ENCODE assay signal across 30 mouse cellular contexts in the genomic region with DNA sequence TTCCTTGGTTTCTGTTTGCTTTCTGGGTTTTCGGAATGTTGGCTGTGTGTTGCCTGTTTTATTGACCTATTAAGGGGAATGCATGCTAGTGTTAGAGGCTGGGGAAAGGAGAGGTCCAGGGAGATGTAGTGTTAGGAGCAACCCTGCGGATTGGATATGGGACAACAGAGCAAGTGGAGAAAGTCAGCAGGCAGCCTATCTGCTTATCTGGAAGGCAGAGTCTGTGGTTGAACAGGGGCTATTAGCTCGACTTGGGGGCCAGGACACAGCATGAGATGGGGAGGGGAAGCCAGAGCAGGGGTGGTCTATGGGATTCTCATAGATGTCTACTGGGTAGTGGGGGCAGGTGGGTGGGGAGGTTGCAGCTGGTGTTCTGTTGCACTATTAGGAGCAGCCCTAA. TPM values are rescaled to one million over a fixed set of nuclear protein-coding genes. Genes with fewer than 3 reads are reported as not detected.
DNase-seq lines count a peak whose midpoint lies in the region; ATAC-seq and TF ChIP-seq lines count a peak whose summit lies in the region.
"Had no signal": no experiment of that assay in that cellular context is flagged by ENCODE, and none has a peak within 500 bp of the region (broad histone marks: within the 10 kb centered on the region; RNA-seq: fewer than 3 reads in every experiment).

No protein-coding gene starts in this region.

- H3K9ac ChIP-seq in MEL (ENCODE audit: control insufficient read depth, low read depth, low read length, poor library complexity, severe bottlenecking) = no peak overlapping the region
- 0 out of 2 replicates have a peak overlapping the region, but pooled peaks have one; percentile 8 for H3K9ac ChIP-seq in liver, embryonic 12.5 days
- H3K9ac ChIP-seq in heart, adult 2 months (ENCODE audit: low read depth, low read length) = no peak overlapping the region
- H3K9ac ChIP-seq: embryonic facial prominence, embryonic 12.5 days; forebrain, postnatal 0 days; hindbrain, embryonic 13.5 days; lung, embryonic 14.5 days; midbrain, embryonic 15.5 days had no signal

- H3K4me2 ChIP-seq in liver, embryonic 12.5 days = peak overlapping the region; percentile 32
- H3K4me2 ChIP-seq: embryonic facial prominence, embryonic 12.5 days; hindbrain, embryonic 13.5 days; lung, embryonic 14.5 days; midbrain, embryonic 15.5 days had no signal

- DNase-seq in MEL (ENCODE audit: low read depth, low spot score) = peak; percentile 40
- DNase-seq in lung, postnatal 10 days = no peak
- no peak for DNase-seq in heart, postnatal 10 days
- no peak for DNase-seq in heart, adult 2 months
- DNase-seq: adrenal gland, postnatal 10 days; B cell, adult 2 months; cerebellum, adult 9-10 months; cerebellum, postnatal 36 days; embryo, embryonic 11 days; forebrain, postnatal 0 days; gastrocnemius, postnatal 10 days; heart, postnatal 4 days; kidney, adult 9 months; kidney, postnatal 10 days; lung, embryonic 14.5 days; lung, postnatal 36 days; right cerebral cortex, adult 18-20 months; spleen, adult 18-20 months; thymus, adult 2 months; thymus, postnatal 36 days had no signal

- H3K79me2 ChIP-seq in MEL (ENCODE audit: control insufficient read depth, insufficient read depth, low read length, poor library complexity) = peaks cover 17% of the 10 kb centered on the region; the same call in 1 of the 2 replicates
- peaks cover 2% of the 10 kb centered on the region for H3K79me2 ChIP-seq in heart, adult 2 months (replicated peaks; ENCODE audit: control insufficient read depth, insufficient read depth, low read length)

- no peaks in the 10 kb centered on the region for H3K9me3 ChIP-seq in MEL (replicated peaks; ENCODE audit: insufficient read depth, low read length)
- H3K9me3 ChIP-seq in liver, embryonic 12.5 days (replicated peaks) = no peaks in the 10 kb centered on the region
- H3K9me3 ChIP-seq: embryonic facial prominence, embryonic 12.5 days; heart, embryonic 10.5 days; hindbrain, embryonic 13.5 days; midbrain, embryonic 15.5 days had no signal

- H3K4me3 ChIP-seq in MEL (ENCODE audit: control insufficient read depth in 1 of 2, insufficient read depth in 1 of 2, low read depth in 2 of 2, low read length in 2 of 2) = peak overlapping the region in 1 of 2 experiments; percentile 7; a peak in 1 of 4 replicates
- H3K4me3 ChIP-seq in liver, embryonic 12.5 days = no peak overlapping the region
- no peak overlapping the region for H3K4me3 ChIP-seq in heart, adult 2 months
- H3K4me3 ChIP-seq: embryonic facial prominence, embryonic 12.5 days; heart, embryonic 10.5 days; hindbrain, embryonic 13.5 days; midbrain, embryonic 10.5 days; midbrain, embryonic 15.5 days had no signal

- no peak for TF ChIP-seq CTCF in MEL (IDR thresholded peaks at IDR 0.05 in 2 of 3, conservative IDR thresholded peaks at IDR 0.05 in 1 of 3; ENCODE audit: control insufficient read depth in 1 of 3, insufficient read depth in 1 of 3, low read depth in 2 of 3, low read length in 3 of 3, poor library complexity in 1 of 3, severe bottlenecking in 1 of 3)
- TF ChIP-seq CTCF in heart, adult 2 months (IDR thresholded peaks at IDR 0.05) = no peak

- 41% methylated on average over 3 of the region's 3 CpGs for WGBS in liver, embryonic 12.5 days (ENCODE audit: insufficient replicate concordance)
- 63% methylated on average over 3 of the region's 3 CpGs for WGBS in heart, adult 2 months

- H3K36me3 ChIP-seq in MEL (ENCODE audit: control insufficient read depth in 1 of 2, insufficient read depth in 2 of 2, low read length in 2 of 2) = peaks cover 6 to 24% of the 10 kb centered on the region in 2 experiments
- peaks cover 3% of the 10 kb centered on the region; the same call in 1 of the 2 replicates for H3K36me3 ChIP-seq in liver, embryonic 12.5 days
- no peaks in the 10 kb centered on the region for H3K36me3 ChIP-seq in heart, adult 2 months (ENCODE audit: control insufficient read depth, insufficient read depth, low read length)

- no peak for TF ChIP-seq EP300 in MEL (IDR thresholded peaks at IDR 0.05; ENCODE audit: low read depth in 1 of 2, low read length in 2 of 2)
- TF ChIP-seq EP300 in heart, adult 2 months (IDR thresholded peaks at IDR 0.05; ENCODE audit: insufficient read depth, low read depth, low read length) = no peak

- H3K27ac ChIP-seq in MEL (ENCODE audit: control insufficient read depth, low read depth, low read length) = no peak overlapping the region
- peak overlapping the region; percentile 63 for H3K27ac ChIP-seq in liver, embryonic 12.5 days
- no peak overlapping the region for H3K27ac ChIP-seq in heart, adult 2 months
- H3K27ac ChIP-seq: embryonic facial prominence, embryonic 12.5 days; heart, embryonic 10.5 days; hindbrain, embryonic 13.5 days; midbrain, embryonic 10.5 days; midbrain, embryonic 15.5 days had no signal

- TF ChIP-seq RAD21 in MEL (IDR thresholded peaks at IDR 0.05; ENCODE audit: low read depth, low read length) = no peak

- TF ChIP-seq POLR2A in MEL (IDR thresholded peaks at IDR 0.05; ENCODE audit: control insufficient read depth in 1 of 2, insufficient read depth in 1 of 2, low read depth in 1 of 2, low read length in 2 of 2, poor library complexity in 1 of 2) = no peak
- no peak for TF ChIP-seq POLR2A in heart, adult 2 months (IDR thresholded peaks at IDR 0.05; ENCODE audit: insufficient read depth, low read depth, low read length)

- H3K27me3 ChIP-seq in MEL (ENCODE audit: control insufficient read depth in 1 of 2, insufficient read depth in 2 of 2, low read length in 2 of 2) = no peaks in the 10 kb centered on the region
- H3K27me3 ChIP-seq in liver, embryonic 12.5 days (replicated peaks) = no peaks in the 10 kb centered on the region
- no peaks in the 10 kb centered on the region for H3K27me3 ChIP-seq in heart, adult 2 months (ENCODE audit: control insufficient read depth, insufficient read depth, low read length)
- H3K27me3 ChIP-seq: CH12.LX; embryonic facial prominence, embryonic 12.5 days; hindbrain, embryonic 13.5 days; midbrain, embryonic 15.5 days had no signal

- ATAC-seq in common myeloid progenitor, adult 5-6 weeks (replicated peaks; ENCODE audit: low read depth, poor library complexity, severe bottlenecking) = 0 out of 2 replicates have a peak, but pooled peaks have one; percentile 11
- peak; percentile 76 for ATAC-seq in liver, embryonic 12.5 days
- peak; percentile 42; the same call in 1 of the 2 replicates for ATAC-seq in megakaryocyte progenitor cell, adult 5-6 weeks (replicated peaks; ENCODE audit: poor library complexity)
- ATAC-seq: forebrain, postnatal 0 days; intestine, embryonic 16.5 days; midbrain, embryonic 15.5 days had no signal

- intact Hi-C loops in heart, postnatal 10 days (cut with DNase I) = no loop called here
- intact Hi-C loops in heart, adult 2 months (cut with DNase I) = no loop called here

- H3K4me1 ChIP-seq in MEL (ENCODE audit: control insufficient read depth in 1 of 2, insufficient read depth in 2 of 2, low read length in 2 of 2) = peaks cover 12 to 15% of the 10 kb centered on the region in 2 experiments
- H3K4me1 ChIP-seq in liver, embryonic 12.5 days = peaks cover 42% of the 10 kb centered on the region
- peaks cover 2% of the 10 kb centered on the region; the same call in 1 of the 2 replicates for H3K4me1 ChIP-seq in heart, adult 2 months (ENCODE audit: control insufficient read depth, insufficient read depth, low read length)
- H3K4me1 ChIP-seq: embryonic facial prominence, embryonic 12.5 days; hindbrain, embryonic 13.5 days; midbrain, embryonic 10.5 days had no signal

TF ChIP-seq in MEL, 35 proteins besides CTCF, POLR2A, EP300 and RAD21:
- TF ChIP-seq GATA1 (IDR thresholded peaks at IDR 0.05; ENCODE audit: low read depth, low read length) = peak; percentile 43
- no peak for TF ChIP-seq ETS1 (IDR thresholded peaks at IDR 0.05; ENCODE audit: low read depth, low read length)

RNA-seq across cellular contexts. Expression of a gene that starts 37.6 kb away (rescaled TPM):
- 71.3 and 81.9 TPM in 2 replicates for total RNA-seq in MEL (2012; rRNA removed)
- polyA plus RNA-seq in MEL (2012; ENCODE audit: insufficient read depth in 1 of 2, insufficient read length in 2 of 2, low read depth in 1 of 2, low replicate concordance in 2 of 2, missing spikeins in 1 of 2) = 10 to 100 TPM in 1 of 2 experiments, not detected in 1; 75.9 TPM
- total RNA-seq in common myeloid progenitor, adult 5-6 weeks (2017) = 34.9 and 36.0 TPM in 2 replicates
- polyA plus RNA-seq in liver, embryonic 12.5 days (2016; fragmentation: Nextera tagmentation; extraction: Ambion mirVana) = 64.0 and 65.8 TPM in 2 replicates
- 72.9 and 88.8 TPM in 2 replicates for total RNA-seq in megakaryocyte progenitor cell, adult 5-6 weeks (2015)
- 36.2 and 55.0 TPM in 2 replicates for total RNA-seq in megakaryocyte progenitor cell, adult 5-6 weeks (2017)
- 10 to 100 TPM; 33.4 to 37.4 TPM for total RNA-seq in heart, postnatal 10 days (2021)
- 10 to 100 TPM; 34.5 to 35.4 TPM for total RNA-seq in heart, adult 2 months (2021)
- 12.4 and 26.1 TPM in 2 replicates for polyA plus RNA-seq in heart, adult 2 months (2012; rRNA removed)

RNA-seq across cellular contexts. Expression of a gene that starts 37.9 kb away (rescaled TPM):
- 33.4 and 37.0 TPM in 2 replicates for total RNA-seq in MEL (2012; rRNA removed)
- 10 to 100 TPM in 1 of 2 experiments, not detected in 1; 55.6 TPM for polyA plus RNA-seq in MEL (2012; ENCODE audit: insufficient read depth in 1 of 2, insufficient read length in 2 of 2, low read depth in 1 of 2, low replicate concordance in 2 of 2, missing spikeins in 1 of 2)
- 54.7 and 60.6 TPM in 2 replicates for total RNA-seq in common myeloid progenitor, adult 5-6 weeks (2017)
- 26.4 and 27.1 TPM in 2 replicates for polyA plus RNA-seq in liver, embryonic 12.5 days (2016; fragmentation: Nextera tagmentation; extraction: Ambion mirVana)
- total RNA-seq in megakaryocyte progenitor cell, adult 5-6 weeks (2015) = 47.0 and 55.1 TPM in 2 replicates
- total RNA-seq in megakaryocyte progenitor cell, adult 5-6 weeks (2017) = 43.3 and 44.2 TPM in 2 replicates
- total RNA-seq in heart, postnatal 10 days (2021) = 10 to 100 TPM; 35.8 to 36.7 TPM
- 10 to 100 TPM; 25.4 to 26.1 TPM for total RNA-seq in heart, adult 2 months (2021)
- polyA plus RNA-seq in heart, adult 2 months (2012; rRNA removed) = 12.3 and 34.2 TPM in 2 replicates

Comparison
In these comparisons a context has a peak if more than half of its experiments do, and no peak if none do; other contexts are left out.
1. ATAC-seq: peak in every context shown above with its lines; median percentile 76 in liver, embryonic 12.5 days; 42 in megakaryocyte progenitor cell, adult 5-6 weeks; 11 in common myeloid progenitor, adult 5-6 weeks.